Mouse (Mus musculus): ENCODE measurements around the gene Cabs1.

The Cabs1 gene

DNA sequence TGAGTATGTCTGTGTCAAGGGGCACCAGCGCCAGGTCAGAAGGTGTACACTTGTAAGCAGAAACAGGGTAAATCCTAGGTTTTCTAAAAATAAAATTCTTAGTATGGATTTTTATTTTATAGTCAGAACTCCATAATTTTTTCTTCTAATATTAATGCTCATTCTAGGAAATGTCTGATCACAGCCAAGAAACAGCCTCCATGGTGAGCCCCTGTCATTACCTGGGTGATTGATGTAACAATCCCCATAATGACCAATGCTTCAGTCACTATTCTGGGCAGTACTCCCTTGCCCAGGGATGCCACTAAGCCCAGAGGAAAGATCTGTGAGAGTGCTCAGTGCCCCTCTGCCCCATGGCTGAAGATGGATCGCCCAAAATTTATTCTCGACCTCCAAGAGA, at the start of gene Cabs1:
TSS of gene Cabs1 (plus strand) at position 301 of the 400 bp plus-strand sequence.
- DNase-seq (ENCODE audit: inconsistent ontology term): no peak

GRCm38 (mm10) chr5:87931603-87932002, 47.6 kb upstream of the Cabs1 start:
- no peak for DNase-seq (ENCODE audit: inconsistent ontology term)

- peak; percentile 20 for DNase-seq (ENCODE audit: inconsistent ontology term)
These were observed 38.5 kb upstream of the Cabs1 start for GRCm38 (mm10) chr5:87940752-87941151.

- DNase-seq (ENCODE audit: inconsistent ontology term): no peak
These were observed 36.7 kb upstream of the Cabs1 start for GRCm38 (mm10) chr5:87942515-87942914.

GRCm38 (mm10) chr5:87951836-87952235, 27.4 kb upstream of the Cabs1 start:
- no peak for DNase-seq (ENCODE audit: inconsistent ontology term)

DNA sequence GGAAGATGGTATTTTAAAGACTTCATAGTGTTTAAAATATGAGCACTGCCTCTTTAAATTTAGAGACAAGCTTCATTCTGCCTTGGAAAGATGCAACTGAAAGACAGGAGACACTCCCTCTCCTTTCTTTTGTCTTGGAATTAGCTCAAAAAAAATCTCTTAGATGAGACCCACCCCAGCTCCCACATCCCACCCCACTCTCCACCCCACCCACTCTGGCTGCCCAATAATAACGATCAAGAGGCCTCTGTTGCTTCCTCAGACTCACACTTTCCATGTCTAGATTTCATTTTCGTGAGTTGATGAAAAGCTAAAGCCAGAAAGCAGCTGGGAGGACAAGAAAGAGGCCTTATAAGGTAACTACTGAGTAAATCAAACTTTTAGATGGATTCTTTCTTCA, 10.0 kb upstream of the Cabs1 start, which contains the start of the genes 2310003L06Rik and Gm28434:
TSS of gene 2310003L06Rik (plus strand) at position 259 of the 400 bp plus-strand sequence.
TSS of gene Gm28434 (plus strand) at position 317 of the 400 bp plus-strand sequence.
- no peak for DNase-seq (ENCODE audit: inconsistent ontology term)

DNA sequence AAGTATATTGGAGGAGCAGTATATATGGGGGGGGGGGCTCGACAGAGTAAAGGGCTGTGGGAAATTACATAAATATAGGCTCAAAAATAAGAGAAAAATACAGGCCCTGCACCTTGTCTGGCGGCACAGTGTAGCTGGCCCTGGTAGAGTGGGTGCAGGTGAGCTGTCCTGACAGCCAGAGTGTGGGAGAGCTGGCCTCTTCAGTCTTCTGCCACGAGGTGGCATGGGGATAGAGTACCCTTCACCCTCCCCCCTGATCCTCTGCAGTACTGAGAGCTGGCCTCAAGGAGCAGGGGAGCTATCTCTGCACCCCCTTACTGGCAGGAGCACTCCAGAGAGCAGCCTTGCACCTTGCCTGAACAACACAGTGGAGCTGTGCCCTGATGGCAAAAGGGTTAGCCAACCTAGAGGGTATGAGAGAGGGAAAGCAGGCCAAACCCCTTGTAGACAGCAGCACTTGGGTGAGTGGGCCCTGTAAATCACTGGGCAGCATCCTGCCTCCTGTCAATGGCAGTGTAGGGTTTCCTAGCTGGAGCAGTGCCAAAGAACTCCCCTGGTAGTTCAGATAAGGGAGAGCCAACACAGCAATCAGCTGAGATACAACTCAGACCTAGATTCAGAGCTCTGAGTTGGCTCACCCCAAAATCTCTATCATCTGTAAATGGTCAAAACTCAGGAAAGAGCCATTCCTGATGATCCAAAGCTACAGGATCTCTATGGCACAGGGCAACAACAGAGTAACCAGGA, 3.4 kb downstream of the Cabs1 start:
- no peak for DNase-seq (ENCODE audit: inconsistent ontology term)

- DNase-seq (ENCODE audit: inconsistent ontology term): no peak
These were observed 23.0 kb downstream of the Cabs1 start, which contains the start of gene Smr3a for GRCm38 (mm10) chr5:88002249-88002648. TSS of gene Smr3a (plus strand) at chr5:88002549.

GRCm38 (mm10) chr5:88005241-88005640, 26.0 kb downstream of the Cabs1 start:
- no peak for DNase-seq (ENCODE audit: inconsistent ontology term)

Measured in Muller cell, postnatal 12 days (primary cell).